In genomic region chr11:35792800-35793199, GRCm38 (mm10) we compare ENCODE assay signal across 22 mouse cellular contexts. TPM values are rescaled to one million over a fixed set of nuclear protein-coding genes. Genes with fewer than 3 reads are reported as not detected.
"Had no signal": no experiment of that assay in that cellular context is flagged by ENCODE, and none has a peak within 500 bp of the region (broad histone marks: within the 10 kb centered on the region; RNA-seq: fewer than 3 reads in every experiment).

No protein-coding gene starts in this region.

RNA-seq across cellular contexts. Expression of gene Fbll1, which starts 5.9 kb away (rescaled TPM):
- total RNA-seq: liver, adult 2 months; megakaryocyte progenitor cell, adult 5-6 weeks; megakaryocyte, adult 5-6 weeks; megakaryocyte-erythroid progenitor cell, adult 5-6 weeks; monocyte, adult 5-6 weeks had no signal
- polyA plus RNA-seq: limb, embryonic 10.5 days; limb, embryonic 11.5 days; limb, embryonic 12.5 days; limb, embryonic 13.5 days; liver, adult 2 months; liver, embryonic 11.5 days; liver, embryonic 12.5 days; liver, embryonic 13.5 days; liver, embryonic 14.5 days; liver, embryonic 15.5 days; liver, embryonic 16.5 days; liver, postnatal 0 days; lung, adult 2 months; lung, embryonic 14.5 days; lung, embryonic 16.5 days; lung, postnatal 0 days; macrophage; myocyte had no signal
